Mouse (Mus musculus) heart, adult 2 months (tissue): ENCODE data around the gene Dhh.

Experiments
- CTCF ChIP-seq: fragments of 200-600 bp; IDR thresholded peaks from 2 replicates; pipeline ENCODE4 v1.8.1; 2022; ENCODE audit warnings: antibody characterized with exemption, mild to moderate bottlenecking, moderate library complexity
- POLR2A ChIP-seq: fragments of 200-500 bp; IDR thresholded peaks from 2 replicates; pipeline ENCODE4 v1.6.1; 2011; ENCODE audit warnings: mild to moderate bottlenecking, low read depth, low read length, control low read depth; ENCODE audit not compliant: insufficient read depth

- TF ChIP-seq CTCF: no peak
- TF ChIP-seq POLR2A: no peak
Observed at GRCm38 (mm10) chr15:98861701-98862410, 36.5 kb downstream of the Dhh start.
